ENCODE assay signal across 8 mouse cellular contexts in genomic region chr17:21753342-21754208, GRCm38 (mm10). TPM values are rescaled to one million over a fixed set of nuclear protein-coding genes. Genes with fewer than 3 reads are reported as not detected.
DNase-seq lines count a peak whose midpoint lies in the region; ATAC-seq lines count a peak whose summit lies in the region.

No protein-coding gene starts in this region.

- H3K27ac ChIP-seq in heart, embryonic 15.5 days = no peak overlapping the region
- no peak overlapping the region for H3K27ac ChIP-seq in limb, embryonic 11.5 days (replicated peaks; ENCODE audit: low read depth, low read length)
- no peak overlapping the region for H3K27ac ChIP-seq in midbrain, embryonic 16.5 days (ENCODE audit: low read length)

- H3K9me3 ChIP-seq in heart, embryonic 15.5 days (replicated peaks) = no peaks in the 10 kb centered on the region
- H3K9me3 ChIP-seq in limb, embryonic 11.5 days (ENCODE audit: control insufficient read depth, low read length) = no peaks in the 10 kb centered on the region
- H3K9me3 ChIP-seq in midbrain, embryonic 16.5 days (replicated peaks; ENCODE audit: control insufficient read depth, low read length, poor library complexity, severe bottlenecking) = no peaks in the 10 kb centered on the region

- no peaks in the 10 kb centered on the region for H3K27me3 ChIP-seq in heart, embryonic 15.5 days
- no peaks in the 10 kb centered on the region for H3K27me3 ChIP-seq in limb, embryonic 11.5 days (ENCODE audit: control insufficient read depth, insufficient read depth, low read length)
- H3K27me3 ChIP-seq in midbrain, embryonic 16.5 days (ENCODE audit: control insufficient read depth, insufficient read depth, low read depth, low read length) = peaks cover 2% of the 10 kb centered on the region; the same call in 1 of the 2 replicates

- H3K4me3 ChIP-seq in heart, embryonic 15.5 days = peak overlapping the region; percentile 54
- H3K4me3 ChIP-seq in limb, embryonic 11.5 days (ENCODE audit: low read depth, low read length) = peak overlapping the region; percentile 33
- peak overlapping the region; percentile 34 for H3K4me3 ChIP-seq in midbrain, embryonic 16.5 days (ENCODE audit: low read depth, low read length)

- no peaks in the 10 kb centered on the region for H3K36me3 ChIP-seq in heart, embryonic 15.5 days
- no peaks in the 10 kb centered on the region for H3K36me3 ChIP-seq in limb, embryonic 11.5 days (ENCODE audit: control insufficient read depth, insufficient read depth, low read length)
- no peaks in the 10 kb centered on the region for H3K36me3 ChIP-seq in midbrain, embryonic 16.5 days (ENCODE audit: control insufficient read depth, insufficient read depth, low read length)

- no peak for ATAC-seq in heart, embryonic 15.5 days (replicated peaks; ENCODE audit: insufficient number of reproducible peaks, insufficient read depth, low FRiP score, low read depth)
- peak; percentile 65; the same call in 1 of the 2 replicates for ATAC-seq in limb, embryonic 11.5 days (ENCODE audit: insufficient number of reproducible peaks, low FRiP score, low TSS enrichment, low read depth)
- 0 out of 2 replicates have a peak, but pooled peaks have one; percentile 32 for ATAC-seq in midbrain, embryonic 16.5 days

- H3K9ac ChIP-seq in heart, embryonic 15.5 days = peak overlapping the region; percentile 46
- peak overlapping the region; percentile 47; the same call in 1 of the 2 replicates for H3K9ac ChIP-seq in limb, embryonic 11.5 days (ENCODE audit: low read length)
- peak overlapping the region; percentile 46; the same call in 1 of the 2 replicates for H3K9ac ChIP-seq in midbrain, embryonic 16.5 days (ENCODE audit: low read depth, low read length)

- H3K4me2 ChIP-seq in heart, embryonic 15.5 days = peak overlapping the region; percentile 85
- peak overlapping the region; percentile 45 for H3K4me2 ChIP-seq in limb, embryonic 11.5 days (ENCODE audit: low read depth, severe bottlenecking)
- peak overlapping the region; percentile 72 for H3K4me2 ChIP-seq in midbrain, embryonic 16.5 days (ENCODE audit: low read length)

- peaks cover 5% of the 10 kb centered on the region; the same call in 1 of the 2 replicates for H3K4me1 ChIP-seq in heart, embryonic 15.5 days (replicated peaks)
- no peaks in the 10 kb centered on the region for H3K4me1 ChIP-seq in limb, embryonic 11.5 days (ENCODE audit: control insufficient read depth, insufficient read depth, low read length)
- peaks cover 11% of the 10 kb centered on the region for H3K4me1 ChIP-seq in midbrain, embryonic 16.5 days (ENCODE audit: control insufficient read depth, insufficient read depth, low read length)

- 14% methylated on average over 20 of the region's 20 CpGs for WGBS in heart, embryonic 15.5 days
- 11% methylated on average over 20 of the region's 20 CpGs for WGBS in limb, embryonic 11.5 days
- 10% methylated on average over 20 of the region's 20 CpGs for WGBS in midbrain, embryonic 16.5 days

- DNase-seq in adrenal gland, adult (ENCODE audit: inconsistent age in 2 of 2, low spot score in 1 of 2) = peak; percentile 9 to 48
- DNase-seq in adrenal gland, postnatal 4 days (ENCODE audit: low spot score in 2 of 2) = no peak
- peak; percentile 2 for DNase-seq in brain, adult 2 months (ENCODE audit: low read depth, low spot score)
- peak; percentile 64 for DNase-seq in limb, embryonic 11.5 days (ENCODE audit: low spot score)
- DNase-seq in spleen, adult 12 weeks (ENCODE audit: low spot score) = no peak
- DNase-seq in spleen, postnatal 10 days (ENCODE audit: low spot score in 2 of 2) = no peak

RNA-seq across cellular contexts. Expression of gene Zfp229, which starts 23.0 kb away (rescaled TPM):
- 10 to 100 TPM; 10.9 to 13.4 TPM for total RNA-seq in adrenal gland, postnatal 4 days (2021)
- 4.2 and 6.7 TPM in 2 replicates for polyA plus RNA-seq in heart, embryonic 15.5 days (2015; fragmentation: Nextera tagmentation; extraction: Ambion mirVana)
- polyA plus RNA-seq in limb, embryonic 11.5 days (2014; fragmentation: Nextera tagmentation; extraction: Ambion mirVana) = 8.4 and 10.4 TPM in 2 replicates
- 9.3 and 10.3 TPM in 2 replicates for polyA plus RNA-seq in midbrain, embryonic 16.5 days (2015; fragmentation: Nextera tagmentation; extraction: Ambion mirVana)

RNA-seq across cellular contexts. Expression of gene Zfp760, which starts 46.0 kb away (rescaled TPM):
- 10 to 100 TPM; 10.5 to 10.8 TPM for total RNA-seq in adrenal gland, postnatal 4 days (2021)
- 5.3 and 6.0 TPM in 2 replicates for polyA plus RNA-seq in heart, embryonic 15.5 days (2015; fragmentation: Nextera tagmentation; extraction: Ambion mirVana)
- polyA plus RNA-seq in limb, embryonic 11.5 days (2014; fragmentation: Nextera tagmentation; extraction: Ambion mirVana) = 20.8 and 25.8 TPM in 2 replicates
- polyA plus RNA-seq in midbrain, embryonic 16.5 days (2015; fragmentation: Nextera tagmentation; extraction: Ambion mirVana) = 10.7 and 12.3 TPM in 2 replicates

Comparison
In these comparisons a context has a peak if more than half of its experiments do, and no peak if none do; other contexts are left out.
1. DNase-seq: peak in adrenal gland, adult (2 of 2), brain, adult 2 months (single experiment) and limb, embryonic 11.5 days (single experiment); none in adrenal gland, postnatal 4 days (0 of 2), spleen, adult 12 weeks (single experiment) and spleen, postnatal 10 days (0 of 2).
2. Peak in every context shown above with its lines, with median percentiles within 50 percentile points of each other: H3K4me2 ChIP-seq, H3K4me3 ChIP-seq and H3K9ac ChIP-seq.